Mouse (Mus musculus) gastrocnemius, adult 2 months (tissue): ENCODE results near the gene 2300009A05Rik. TPM values are rescaled to one million over a fixed set of nuclear protein-coding genes. Genes with fewer than 3 reads are reported as not detected.

ENCODE experiments used
- DNase-seq: peaks from one replicate; pipeline ENCODE4 v3.0.0; 2022
- H3K27ac ChIP-seq: fragments of 200-600 bp; 2 replicates; pipeline ENCODE4 v1.8.1; 2022; ENCODE audit warnings: mild to moderate bottlenecking
- H3K4me3 ChIP-seq: fragments of 200-600 bp; 2 replicates; pipeline ENCODE4 v1.8.1; 2022; ENCODE audit warnings: mild to moderate bottlenecking, moderate library complexity
- CTCF ChIP-seq: fragments of 200-600 bp; IDR thresholded peaks from 2 replicates; pipeline ENCODE4 v1.8.1; 2022; ENCODE audit warnings: antibody characterized with exemption, mild to moderate bottlenecking, moderate library complexity
- intact Hi-C: fragments of 180-260 bp; cut with DNase I; formaldehyde crosslinking; loops from one replicate; pipeline ENCODE4 v1.15.1; 2025
- total RNA-seq, 2 experiments: library from RNA; stranded (reverse); gene quantifications; 2 replicates each; pipeline ENCODE4 v1.2.3; 2021

Gene 2300009A05Rik
- total RNA-seq, 2 experiments from 2014 or later, result 23.6 to 31.9 TPM

GRCm38 (mm10) chr9:63377270-63378142 is 21.5 kb downstream of the 2300009A05Rik start, which contains the start of gene Map2k5:
Gene Map2k5, minus strand, starts transcription at chr9:63377902.
- TF ChIP-seq CTCF, result no peak
- Histone ChIP-seq H3K4me3 (peak within 1 kb of the TSS; percentile 96), H3K27ac (peak within 1 kb of the TSS; percentile 97)
- intact Hi-C loops, result loop anchor here (1.0 kb wide), 1 partner anchor 22 kb away; the partner anchor contains the start of gene 2300009A05Rik
- DNase-seq, result peak; percentile 94

- peak overlapping the region; percentile 28; the same call in 1 of the 2 replicates for H3K27ac ChIP-seq
- TF ChIP-seq CTCF, result no peak
- no peak for DNase-seq
- H3K4me3 ChIP-seq, result no peak overlapping the region
- intact Hi-C loops, result no loop called here
Measured at GRCm38 (mm10) chr9:63373315-63373714, 25.7 kb downstream of the 2300009A05Rik start.

- DNase-seq, result no peak
- Histone ChIP-seq H3K4me3 (no peak overlapping the region), H3K27ac (no peak overlapping the region)
- intact Hi-C loops, result no loop called here
- TF ChIP-seq CTCF, result no peak
Measured at GRCm38 (mm10) chr9:63372541-63372940, 26.5 kb downstream of the 2300009A05Rik start.

GRCm38 (mm10) chr9:63360410-63360809 is 38.6 kb downstream of the 2300009A05Rik start:
- TF ChIP-seq CTCF, result peak; percentile 26; the same call in 1 of the 2 replicates
- H3K4me3 ChIP-seq, result no peak overlapping the region
- no peak overlapping the region for H3K27ac ChIP-seq
- intact Hi-C loops, result no loop called here
- no peak for DNase-seq

- no peak for TF ChIP-seq CTCF
- no peak overlapping the region for H3K27ac ChIP-seq
- no peak for DNase-seq
- no peak overlapping the region for H3K4me3 ChIP-seq
- intact Hi-C loops, result no loop called here
Measured at GRCm38 (mm10) chr9:63359016-63359415, 40.0 kb downstream of the 2300009A05Rik start.

- Histone ChIP-seq H3K4me3 (no peak overlapping the region), H3K27ac (no peak overlapping the region)
- no peak for TF ChIP-seq CTCF
- DNase-seq, result no peak
- intact Hi-C loops, result no loop called here
Measured at GRCm38 (mm10) chr9:63356721-63357120, 42.3 kb downstream of the 2300009A05Rik start.

GRCm38 (mm10) chr9:63356278-63356677 is 42.8 kb downstream of the 2300009A05Rik start:
- TF ChIP-seq CTCF, result no peak
- intact Hi-C loops, result no loop called here
- H3K4me3 ChIP-seq, result no peak overlapping the region
- no peak for DNase-seq
- H3K27ac ChIP-seq, result no peak overlapping the region

GRCm38 (mm10) chr9:63354168-63354567 is 44.9 kb downstream of the 2300009A05Rik start:
- TF ChIP-seq CTCF, result no peak
- Histone ChIP-seq H3K27ac (no peak overlapping the region), H3K4me3 (no peak overlapping the region)
- intact Hi-C loops, result no loop called here
- DNase-seq, result no peak

- H3K4me3 ChIP-seq, result no peak overlapping the region
- no peak for TF ChIP-seq CTCF
- intact Hi-C loops, result no loop called here
- no peak for DNase-seq
- H3K27ac ChIP-seq, result no peak overlapping the region
Measured at GRCm38 (mm10) chr9:63350030-63350429, 49.0 kb downstream of the 2300009A05Rik start.

GRCm38 (mm10) chr9:63349241-63349640 is 49.8 kb downstream of the 2300009A05Rik start:
- H3K4me3 ChIP-seq, result no peak overlapping the region
- H3K27ac ChIP-seq, result no peak overlapping the region
- DNase-seq, result no peak
- intact Hi-C loops, result no loop called here
- TF ChIP-seq CTCF, result no peak

- no peak for DNase-seq
- TF ChIP-seq CTCF, result no peak
- no peak overlapping the region for H3K27ac ChIP-seq
- intact Hi-C loops, result no loop called here
- H3K4me3 ChIP-seq, result no peak overlapping the region
Measured at GRCm38 (mm10) chr9:63348146-63348545, 50.9 kb downstream of the 2300009A05Rik start.

GRCm38 (mm10) chr9:63346029-63346428 is 53.0 kb downstream of the 2300009A05Rik start:
- no peak overlapping the region for H3K4me3 ChIP-seq
- H3K27ac ChIP-seq, result no peak overlapping the region
- peak; percentile 19 for DNase-seq
- intact Hi-C loops, result no loop called here
- no peak for TF ChIP-seq CTCF

Other genes with a start within 250 kb of the 2300009A05Rik start
- gene Map2k5, start 21.3 kb downstream of the 2300009A05Rik start, total RNA-seq, result 10 to 100 TPM; 14.3 to 16.4 TPM
- not detected for gene Iqch, start 203.2 kb upstream of the 2300009A05Rik start, total RNA-seq
- 10 to 100 TPM; 11.1 to 12.2 TPM for gene Aagab, start 203.4 kb upstream of the 2300009A05Rik start, total RNA-seq